Mouse (Mus musculus) forelimb bud, embryonic 11.5 days (tissue): ENCODE measurements around the gene Sema4f.

Source experiments
- DNase-seq: peaks from one replicate; pipeline ENCODE4 v3.0.0-alpha.2; 2012; ENCODE audit warnings: low read depth, low spot score

Sema4f gene

DNA sequence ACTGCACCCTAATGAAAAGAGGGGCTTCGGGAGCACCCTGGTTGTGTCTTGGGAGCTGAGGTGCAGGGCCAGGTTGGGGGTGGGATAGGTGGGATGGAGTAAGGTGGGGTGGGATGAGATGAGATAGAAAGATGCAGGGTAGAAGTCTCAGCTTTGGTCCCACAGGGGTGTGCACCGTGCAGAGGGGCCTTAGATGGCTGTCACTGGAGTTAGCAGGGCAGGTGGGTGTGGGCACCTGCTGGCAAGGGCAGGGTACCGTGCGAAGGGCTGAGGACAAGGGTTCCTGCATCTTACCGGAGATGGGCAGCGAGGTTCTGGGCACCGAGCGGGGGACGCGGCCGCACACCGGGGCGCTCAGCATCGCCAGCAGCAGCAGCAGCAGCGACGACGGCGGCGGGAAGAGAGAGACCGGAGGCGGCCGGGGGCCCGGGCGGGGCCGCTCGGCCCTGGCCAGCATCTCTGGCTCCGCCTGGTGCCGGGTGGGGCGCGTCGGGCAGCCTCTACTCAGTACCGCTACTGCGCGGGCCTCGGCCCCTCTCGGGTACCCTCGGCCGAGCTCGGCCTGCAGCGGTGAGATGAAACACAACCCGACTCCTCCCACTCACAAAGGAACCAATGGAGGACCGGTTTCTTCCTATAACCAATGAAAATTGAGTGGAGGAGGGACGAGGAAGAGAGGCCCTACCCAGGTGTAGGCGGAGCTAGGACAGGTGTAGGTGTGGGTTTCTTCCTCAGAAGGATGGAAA lies at the start of gene Sema4f:
Gene Sema4f, minus strand, starts transcription at position 603 of the 746 bp plus-strand sequence.
- peak; percentile 80 for DNase-seq

DNA sequence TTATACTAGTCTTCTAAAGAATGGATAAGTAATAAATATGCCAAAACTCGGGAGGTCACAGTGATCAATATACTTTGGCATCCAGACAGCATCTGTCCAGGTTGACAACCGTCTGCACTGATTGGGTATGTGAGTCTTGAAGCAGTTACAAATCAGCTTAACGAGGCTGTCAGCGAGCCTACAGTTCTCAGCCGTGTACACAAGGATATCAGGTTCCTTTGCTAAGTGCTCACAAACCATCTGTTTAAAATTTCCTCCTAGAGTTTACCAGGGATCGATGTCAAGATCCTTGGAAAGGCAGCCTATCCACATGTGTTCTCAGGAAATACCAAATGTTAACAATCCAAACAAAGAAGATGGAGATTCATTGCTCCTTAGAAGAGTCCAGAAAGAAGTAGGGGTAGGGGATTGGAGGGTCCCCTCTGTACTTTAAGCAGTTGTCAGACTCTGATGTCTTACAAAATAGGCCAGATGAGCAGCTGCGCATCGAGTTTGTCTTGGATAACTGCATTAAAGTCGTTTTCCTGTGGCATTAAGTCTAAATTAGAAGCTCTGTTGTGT lies 47.9 kb upstream of the Sema4f start:
- peak; percentile 91 for DNase-seq

DNA sequence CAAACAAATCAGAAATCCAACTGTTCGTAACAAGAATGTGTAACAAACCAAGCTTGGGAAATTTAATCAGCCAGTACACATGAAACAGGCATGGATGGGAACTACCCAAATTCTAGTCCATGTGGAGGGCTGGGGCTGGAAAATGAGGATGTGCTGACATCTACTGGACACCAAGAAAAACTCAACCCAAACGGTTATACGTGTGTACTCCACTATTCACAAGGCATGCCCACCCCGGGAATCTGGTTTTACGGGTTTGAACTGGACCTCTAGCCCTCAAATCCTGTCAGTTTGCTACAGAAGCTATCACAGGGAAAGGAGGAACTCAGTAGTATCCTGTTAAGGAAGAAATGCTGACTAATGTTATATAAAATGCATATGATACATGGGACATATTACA lies 31.5 kb upstream of the Sema4f start:
- peak; percentile 77 for DNase-seq

DNA sequence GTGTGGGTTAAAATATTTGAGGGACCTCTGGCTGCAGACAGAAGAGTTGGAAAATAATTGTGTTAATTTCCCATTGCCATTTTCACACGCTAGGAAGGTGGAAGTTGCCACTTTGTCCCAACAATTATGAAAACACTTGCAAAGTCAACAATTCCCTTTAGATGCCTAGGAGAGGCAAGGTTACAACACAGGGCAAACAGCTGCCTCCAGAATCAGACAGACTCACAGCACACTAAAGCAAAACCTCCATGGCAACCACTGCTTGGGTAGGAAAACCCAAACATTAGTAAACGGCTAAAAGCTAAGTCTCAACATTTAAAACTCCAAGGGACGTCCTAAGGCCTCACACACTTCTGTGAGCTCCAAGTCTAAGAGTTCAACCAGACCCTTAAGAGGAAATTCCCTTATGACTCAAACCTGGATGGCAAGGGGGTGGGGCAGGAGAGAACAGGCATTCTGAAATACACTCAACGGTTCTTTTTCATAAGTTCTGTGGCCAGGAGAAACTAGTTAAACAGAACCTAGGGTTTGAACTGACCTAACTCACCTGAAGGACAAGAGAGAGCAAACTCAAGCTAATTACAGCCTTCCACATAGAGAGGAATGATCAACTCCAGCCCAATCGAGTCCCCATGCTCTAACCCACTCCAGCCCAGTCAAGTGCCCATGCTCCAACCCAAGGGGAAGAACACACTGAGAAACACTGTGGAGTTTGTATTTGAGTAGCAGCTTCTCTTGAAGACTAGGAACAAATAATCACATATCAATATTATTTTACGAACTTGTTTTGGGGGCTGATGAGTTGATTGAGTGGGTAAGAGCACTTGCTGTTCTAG lies 29.9 kb upstream of the Sema4f start:
- DNase-seq: no peak

DNA sequence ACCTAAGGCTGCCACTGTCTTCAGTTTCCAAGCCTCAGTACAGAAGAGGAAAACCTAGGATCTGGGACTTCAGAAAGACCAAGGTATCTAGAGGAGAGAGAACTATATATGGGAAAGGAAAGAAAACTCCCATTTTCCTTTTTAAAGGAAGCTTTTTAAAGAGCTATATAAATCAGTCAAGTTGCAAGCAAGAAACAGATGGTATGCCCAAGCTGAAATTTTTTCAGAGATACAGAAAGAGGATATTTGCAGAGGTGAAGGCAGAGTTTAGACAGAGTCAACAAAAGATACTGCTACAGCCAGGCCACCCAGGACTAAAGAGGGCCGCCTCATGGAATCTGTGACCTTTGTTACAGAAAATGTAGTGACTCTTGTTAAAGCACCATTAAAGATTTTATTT lies 22.1 kb upstream of the Sema4f start:
- no peak for DNase-seq

DNA sequence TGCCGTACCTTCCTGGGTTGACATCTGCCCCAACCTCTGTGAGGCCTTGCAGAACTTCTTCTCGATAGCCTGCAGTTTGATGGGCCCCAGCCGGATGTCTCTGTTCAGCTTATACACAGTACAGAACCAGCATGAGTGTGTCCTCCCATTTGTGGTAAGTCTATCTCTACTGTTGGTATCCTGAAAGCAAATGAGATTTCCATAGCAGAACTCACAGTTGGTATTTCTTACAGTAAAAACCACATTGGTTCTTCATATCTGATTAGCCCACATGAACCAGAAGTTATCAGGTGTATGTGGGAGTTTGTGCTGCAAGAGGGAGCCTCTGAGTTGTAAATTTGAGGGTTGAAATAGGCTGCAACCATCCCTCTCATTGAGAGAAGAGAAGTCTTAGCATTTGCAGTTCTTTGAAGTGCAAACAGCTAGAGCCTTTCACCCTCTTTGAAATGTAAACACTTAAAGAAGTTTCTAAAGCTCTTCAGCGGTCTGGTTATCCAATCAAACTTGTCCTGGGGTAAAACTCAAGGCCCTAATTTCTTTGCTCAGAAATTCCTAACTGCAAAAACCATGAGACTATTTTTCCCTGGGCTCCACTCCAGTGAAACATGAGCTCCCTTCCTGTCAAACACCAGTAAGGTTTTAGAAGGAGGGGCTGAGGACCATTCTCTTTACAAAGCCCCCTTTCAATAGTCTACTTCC lies 17.1 kb upstream of the Sema4f start:
- peak; percentile 26 for DNase-seq

DNA sequence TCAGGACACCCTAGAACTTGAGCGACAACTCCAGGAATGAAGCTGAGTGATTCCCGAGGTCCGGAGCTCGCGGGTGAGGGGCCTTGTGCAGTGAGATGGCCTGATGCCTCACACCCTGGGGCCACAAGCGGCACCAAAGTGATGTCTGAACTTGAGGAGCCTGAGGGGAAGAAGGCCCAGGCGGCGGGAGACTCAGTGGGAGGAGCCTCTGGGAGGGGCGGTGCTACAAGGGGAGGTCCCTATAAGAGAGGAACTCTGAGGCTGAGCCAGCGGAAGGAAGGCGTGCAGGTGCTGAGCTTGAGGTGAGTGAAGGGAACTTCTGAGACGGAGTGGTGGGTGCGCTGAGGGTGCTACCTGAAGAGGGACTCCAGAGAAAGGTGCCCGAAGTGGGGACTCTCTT lies 7.1 kb upstream of the Sema4f start, which contains the start of gene M1ap:
Gene M1ap, plus strand, starts transcription at position 252 of the 400 bp plus-strand sequence.
- DNase-seq: no peak

DNA sequence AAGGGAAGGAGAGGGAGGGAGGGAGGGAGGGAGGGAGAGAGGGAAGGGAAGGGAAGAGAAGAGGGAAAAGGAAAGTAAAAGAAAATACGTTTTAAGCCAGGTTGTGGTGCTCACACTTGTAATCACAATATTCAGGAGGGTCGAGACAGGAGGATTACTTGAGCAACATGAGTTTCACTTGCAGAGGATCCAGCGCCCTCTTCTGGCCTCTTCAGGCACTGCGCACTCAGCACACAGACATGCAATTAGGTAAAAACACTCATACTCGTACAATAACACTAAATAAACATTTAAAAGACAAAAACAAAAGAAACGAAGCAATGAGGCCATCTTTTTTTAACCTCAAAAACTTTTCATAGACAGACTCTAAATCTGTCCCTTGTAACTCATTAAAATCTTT lies 6.2 kb upstream of the Sema4f start:
- peak; percentile 16 for DNase-seq

DNA sequence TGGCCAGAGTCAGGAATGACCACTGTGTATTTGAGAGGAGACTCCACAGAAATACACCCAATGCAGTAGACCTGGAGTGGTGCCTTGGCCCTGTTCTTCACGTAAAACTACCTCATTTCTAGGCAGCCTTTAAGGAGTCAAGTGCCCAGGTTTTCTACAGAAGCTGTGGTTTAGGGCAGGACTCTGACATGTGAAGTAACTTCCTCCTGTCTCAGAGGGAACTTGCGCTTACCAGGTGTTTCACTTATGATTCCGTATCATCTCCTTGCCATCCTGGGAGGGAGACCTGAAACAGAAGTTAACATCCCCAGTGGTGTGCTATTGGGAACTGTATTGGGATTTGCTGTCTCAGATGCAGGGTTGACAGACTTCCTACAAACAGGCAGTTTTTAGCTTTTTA lies 1.2 kb upstream of the Sema4f start:
- no peak for DNase-seq

DNA sequence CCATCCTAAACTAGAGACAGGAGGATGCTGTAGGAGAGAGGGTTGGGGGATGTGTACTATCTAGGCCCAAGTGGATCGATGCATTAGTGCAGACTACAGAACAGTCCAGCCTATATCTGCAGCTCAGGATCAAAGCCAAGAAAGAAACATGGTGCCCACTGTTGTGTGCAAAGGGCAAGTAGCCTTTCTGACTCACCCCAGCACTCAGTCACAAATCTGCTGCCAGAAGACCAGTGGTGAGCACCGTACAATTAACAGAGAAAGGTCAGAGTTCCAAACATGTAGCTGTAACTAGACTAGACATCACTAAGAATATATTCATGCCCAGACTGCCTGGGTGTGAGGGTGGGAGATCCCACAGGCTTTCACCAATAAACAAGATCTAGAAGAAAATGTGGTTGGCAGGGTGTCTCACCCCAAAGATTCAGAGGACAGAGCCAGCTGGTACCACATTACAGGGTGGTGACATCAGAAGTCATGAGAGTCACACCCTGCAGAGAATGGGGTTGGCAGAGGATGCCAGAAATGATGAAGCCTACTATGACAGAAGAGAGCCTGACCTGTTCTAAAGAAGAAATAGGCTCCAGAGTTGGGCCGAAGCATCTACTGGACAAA lies 4.8 kb downstream of the Sema4f start:
- DNase-seq: no peak

DNA sequence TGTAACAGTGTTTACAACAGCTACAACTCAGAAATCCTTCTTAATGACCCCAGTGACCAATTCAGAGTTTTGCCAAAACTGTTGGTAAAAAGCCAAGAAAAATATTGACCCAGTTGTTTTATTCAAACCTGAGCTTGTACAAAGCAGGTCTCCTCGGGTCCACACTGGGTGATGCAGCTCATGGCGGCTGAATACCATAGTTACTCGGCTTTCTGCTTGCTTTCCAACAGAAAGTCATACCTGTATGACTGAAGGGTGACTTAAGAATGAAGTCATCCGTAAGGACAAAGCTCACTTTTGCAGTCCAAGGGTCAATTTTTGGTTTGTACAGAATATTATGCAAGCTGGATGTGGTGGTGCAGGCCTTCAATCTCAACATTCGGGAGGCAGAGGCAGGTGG lies 12.0 kb downstream of the Sema4f start:
- DNase-seq: no peak

DNA sequence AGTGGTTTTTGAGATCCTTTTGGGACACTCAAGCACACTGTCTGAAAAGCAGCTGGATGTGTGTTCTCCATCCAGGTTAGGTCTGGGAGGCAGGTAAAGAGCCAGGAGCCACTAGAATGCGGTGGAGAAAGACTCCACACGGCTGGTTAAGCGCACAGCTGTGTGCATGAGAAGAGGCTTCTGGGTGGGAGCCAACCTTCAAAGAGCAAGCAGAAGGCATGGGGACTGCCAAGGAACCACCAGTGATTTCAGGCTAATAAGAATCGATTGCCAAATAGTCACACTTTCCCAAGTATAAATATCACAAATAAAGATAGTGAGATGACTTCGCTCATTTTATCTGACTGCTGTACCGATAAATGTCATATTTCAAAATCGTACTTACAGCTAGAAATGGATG lies 13.0 kb downstream of the Sema4f start:
- no peak for DNase-seq

DNA sequence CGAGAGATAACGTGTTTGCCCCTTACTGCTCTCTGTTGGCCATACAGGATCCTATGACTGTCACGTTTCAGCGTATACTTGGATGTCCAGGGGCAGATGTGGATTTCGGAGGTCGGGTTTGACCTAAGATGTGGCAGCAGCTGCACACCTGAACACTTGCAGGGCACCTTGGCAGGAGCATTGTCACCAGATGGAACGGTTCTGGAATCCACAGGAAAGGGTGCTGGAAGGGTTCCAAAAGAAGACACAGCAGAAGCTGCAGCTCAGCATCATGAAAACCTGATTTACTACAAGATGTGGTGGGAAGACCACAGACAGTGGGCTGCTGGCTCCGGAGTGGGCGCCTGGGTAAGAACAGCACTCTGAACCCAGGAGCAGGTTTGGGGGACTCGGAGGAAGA lies 13.5 kb downstream of the Sema4f start:
- DNase-seq: no peak

DNA sequence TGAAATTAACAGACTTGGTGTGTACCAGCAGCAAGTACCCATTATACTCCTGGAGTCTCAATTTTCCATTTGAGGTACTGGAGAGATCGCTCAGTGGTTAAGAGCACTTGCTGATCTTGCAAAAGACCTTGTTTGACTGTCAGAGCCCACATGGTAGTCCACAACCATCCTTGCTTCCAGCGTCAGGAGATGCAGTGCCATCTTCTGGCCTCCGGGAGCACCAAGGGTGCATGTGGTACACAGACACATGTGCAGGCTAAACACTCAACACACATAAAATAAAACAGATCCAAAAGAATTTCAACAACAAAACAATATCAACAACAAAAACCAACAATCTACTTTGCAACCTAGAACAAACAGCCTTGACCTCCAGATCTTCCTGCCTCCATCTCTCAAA lies 14.6 kb downstream of the Sema4f start:
- DNase-seq: no peak

DNA sequence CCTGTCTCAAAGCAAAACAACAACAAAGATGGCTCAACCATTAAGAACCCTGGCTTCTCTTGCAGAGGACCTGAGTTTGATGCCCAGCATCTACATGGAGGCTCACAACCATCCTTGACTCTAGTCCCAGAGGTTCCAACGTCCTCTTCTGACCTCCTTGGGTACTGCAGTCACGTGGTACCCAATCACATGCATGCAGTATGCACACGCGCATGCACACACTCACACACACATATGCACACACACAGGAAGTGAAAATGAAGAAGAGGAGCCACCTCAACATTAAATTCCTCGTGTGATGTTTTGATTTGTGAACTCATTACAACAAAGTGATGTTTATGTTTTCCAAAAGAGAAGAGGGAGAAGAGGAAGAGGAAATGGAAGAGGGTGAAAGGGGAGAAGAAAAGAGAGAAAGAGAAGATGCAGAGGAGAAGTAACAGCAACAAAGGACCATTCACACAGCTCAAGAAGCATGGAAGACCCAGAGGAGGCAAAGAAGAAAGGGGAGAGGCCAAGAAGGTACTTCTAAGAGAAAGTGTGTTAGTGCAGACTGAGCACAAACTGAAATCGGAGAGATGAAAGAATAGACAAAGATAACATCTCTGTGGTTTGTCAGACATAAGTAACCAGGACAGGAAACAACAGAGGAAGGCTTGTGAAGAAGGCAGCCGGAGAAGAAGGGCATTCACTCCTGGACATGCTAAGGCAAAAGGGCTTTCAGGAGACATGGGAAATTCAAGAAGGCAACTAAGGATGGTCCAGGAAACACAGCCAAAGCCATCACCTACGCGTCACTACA lies 17.9 kb downstream of the Sema4f start:
- DNase-seq: no peak

DNA sequence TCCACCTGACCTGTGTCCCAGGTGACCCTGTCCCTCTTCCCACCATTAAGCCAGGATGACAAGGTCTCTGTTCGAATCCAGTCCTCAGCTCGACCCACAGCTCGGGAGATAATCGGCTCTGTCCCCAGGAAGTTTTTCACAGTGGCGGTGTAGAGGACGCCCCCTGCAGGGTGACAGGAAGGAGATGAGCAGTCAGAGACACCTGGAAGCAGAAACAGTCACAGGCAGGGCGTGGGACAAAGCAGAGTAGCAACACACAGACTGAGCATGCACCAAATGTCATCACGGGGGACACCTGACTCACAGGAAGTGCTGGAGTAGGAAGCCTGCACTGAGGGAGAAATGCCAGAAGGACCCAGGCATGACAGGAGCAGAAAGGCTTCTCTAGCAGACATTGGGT lies 20.0 kb downstream of the Sema4f start:
- DNase-seq: no peak

DNA sequence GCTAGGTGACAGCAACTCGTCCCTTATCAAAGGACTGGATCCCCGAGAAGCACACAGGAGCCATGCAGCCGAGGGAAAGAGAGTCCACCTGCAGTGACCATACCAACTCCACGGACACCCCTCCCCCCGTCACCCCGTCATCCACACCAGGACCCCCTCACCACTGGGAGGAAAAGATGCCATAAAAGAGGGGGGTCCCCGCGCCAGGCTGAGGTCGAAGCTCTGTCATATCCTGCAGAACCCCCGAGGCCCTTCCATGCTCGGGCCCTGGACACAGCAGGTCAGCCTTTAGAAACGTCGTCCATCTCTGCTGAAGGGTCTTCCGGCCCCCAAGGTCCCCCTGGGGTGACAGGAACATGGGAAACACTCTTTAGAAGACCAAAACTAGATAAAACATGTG lies 21.2 kb downstream of the Sema4f start:
- DNase-seq: no peak

DNA sequence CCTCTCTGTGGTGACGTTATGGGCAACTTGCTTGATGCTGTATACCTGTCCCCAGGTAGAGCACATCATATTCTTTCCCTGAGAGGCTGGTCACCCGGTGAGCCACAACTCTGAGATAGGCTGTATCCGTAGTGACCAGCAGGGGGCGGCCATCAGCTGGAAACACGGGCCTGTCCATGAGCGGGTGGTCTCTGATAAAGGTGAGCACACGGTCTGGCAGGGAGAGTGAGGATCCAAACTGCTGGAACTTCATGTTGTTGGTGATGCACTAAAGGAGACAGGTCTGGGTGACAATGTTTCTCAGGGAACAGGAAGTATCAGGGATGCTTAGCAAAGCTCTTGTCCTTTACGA lies 21.8 kb downstream of the Sema4f start:
- peak; percentile 63 for DNase-seq

DNA sequence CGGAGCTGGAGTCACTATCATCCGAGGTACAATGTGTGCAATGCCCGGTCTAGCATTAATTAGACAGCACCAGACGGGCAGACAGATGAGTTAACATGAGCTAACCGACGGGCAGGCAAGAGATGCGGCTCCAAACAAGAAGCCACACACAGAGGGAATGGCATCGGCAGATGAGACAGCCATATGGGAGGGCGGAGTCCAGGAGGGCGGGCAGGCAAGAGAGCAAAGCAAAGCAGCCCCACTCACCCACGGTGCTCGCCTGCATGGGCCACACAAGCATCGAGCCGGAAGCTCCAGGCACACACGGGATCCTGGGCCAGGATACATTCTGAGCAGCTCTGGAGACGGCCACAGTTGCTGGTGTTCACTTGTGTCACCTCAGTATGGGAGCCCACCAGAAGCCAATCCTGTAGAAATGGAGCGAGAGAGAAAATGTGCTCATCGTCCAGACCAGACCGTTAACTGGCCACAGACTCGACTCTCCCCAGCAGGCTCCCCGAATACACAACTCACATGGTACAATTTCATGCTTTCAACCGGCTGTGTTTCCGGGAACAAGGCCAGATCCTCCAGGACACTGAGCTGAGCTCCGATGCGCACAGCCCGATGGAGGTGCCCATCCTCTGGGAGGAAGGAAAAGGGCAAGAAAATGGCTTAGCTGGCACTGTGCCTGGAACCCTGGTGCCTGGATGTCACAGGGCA lies 22.3 kb downstream of the Sema4f start:
- DNase-seq: no peak

DNA sequence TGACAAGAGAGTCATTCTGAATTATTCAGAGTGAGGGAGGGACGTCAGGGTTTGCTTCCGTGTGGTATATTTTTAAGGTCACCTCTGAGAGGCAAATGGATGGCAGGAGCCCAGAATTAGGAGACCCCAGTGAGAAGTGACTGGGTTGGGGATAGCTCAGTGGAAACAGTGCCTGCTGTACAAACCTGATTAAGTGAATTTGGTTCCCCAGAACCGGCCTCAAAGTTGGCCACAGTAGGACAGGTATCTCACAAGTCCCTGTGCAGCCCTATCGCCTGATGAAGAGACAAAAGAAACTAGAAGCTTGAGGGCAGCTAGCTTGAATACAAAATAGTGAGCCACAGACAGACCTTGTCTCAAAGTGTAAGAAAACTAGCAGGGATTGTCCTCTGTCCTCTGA lies 23.1 kb downstream of the Sema4f start:
- no peak for DNase-seq
